In genomic region chr11:118507904-118508303, GRCm38 (mm10) we compare ENCODE assay signal across 8 mouse cellular contexts. TPM values are rescaled to one million over a fixed set of nuclear protein-coding genes. Genes with fewer than 3 reads are reported as not detected.
DNase-seq lines count a peak whose midpoint lies in the region; ATAC-seq and TF ChIP-seq lines count a peak whose summit lies in the region.

No protein-coding gene starts in this region.

- no peak for TF ChIP-seq POLR2A in kidney, adult 2 months (IDR thresholded peaks at IDR 0.05; ENCODE audit: low read depth, low read length)

- H3K4me2 ChIP-seq in intestine, embryonic 14.5 days (ENCODE audit: low read length), result no peak overlapping the region
- no peak overlapping the region for H3K4me2 ChIP-seq in intestine, embryonic 16.5 days (ENCODE audit: low read depth, low read length)
- no peak overlapping the region for H3K4me2 ChIP-seq in neural tube, embryonic 11.5 days (ENCODE audit: low read depth)

- H3K4me3 ChIP-seq in intestine, embryonic 14.5 days (ENCODE audit: low read depth, low read length), result no peak overlapping the region
- no peak overlapping the region for H3K4me3 ChIP-seq in intestine, embryonic 16.5 days (ENCODE audit: low read length)
- H3K4me3 ChIP-seq in kidney, adult 2 months (ENCODE audit: insufficient read depth, low read depth, low read length), result no peak overlapping the region
- no peak overlapping the region for H3K4me3 ChIP-seq in limb, embryonic 10.5 days
- H3K4me3 ChIP-seq in neural tube, embryonic 11.5 days (ENCODE audit: low read depth, low read length), result no peak overlapping the region

- H3K4me1 ChIP-seq in intestine, embryonic 14.5 days (replicated peaks; ENCODE audit: control insufficient read depth, insufficient read depth, low read length), result peaks cover 16% of the 10 kb centered on the region
- 0 out of 2 replicates have a peak, but pooled peaks cover 3% of the 10 kb centered on the region for H3K4me1 ChIP-seq in intestine, embryonic 16.5 days (ENCODE audit: control insufficient read depth, insufficient read depth, low read length)
- H3K4me1 ChIP-seq in kidney, adult 2 months (ENCODE audit: control insufficient read depth, insufficient read depth, low read length), result peaks cover 3% of the 10 kb centered on the region; the same call in 1 of the 2 replicates
- peaks cover 31% of the 10 kb centered on the region for H3K4me1 ChIP-seq in limb, embryonic 10.5 days
- no peaks in the 10 kb centered on the region; the same call in 1 of the 2 replicates for H3K4me1 ChIP-seq in neural tube, embryonic 11.5 days (ENCODE audit: control insufficient read depth, insufficient read depth, low read length)

- H3K9ac ChIP-seq in intestine, embryonic 14.5 days (ENCODE audit: low read length), result no peak overlapping the region
- no peak overlapping the region for H3K9ac ChIP-seq in intestine, embryonic 16.5 days (ENCODE audit: low read depth, low read length)
- no peak overlapping the region for H3K9ac ChIP-seq in neural tube, embryonic 11.5 days (ENCODE audit: low read length)

- peak; percentile 87 for DNase-seq in intestine, embryonic 14.5 days (ENCODE audit: low spot score)
- peak; percentile 70 for DNase-seq in forelimb bud, embryonic 11.5 days (ENCODE audit: low read depth, low spot score)
- DNase-seq in kidney, adult 2 months, result peak; percentile 76
- DNase-seq in limb, embryonic 10.5 days (ENCODE audit: low spot score), result peak; percentile 80
- DNase-seq in neural tube, embryonic 11.5 days (ENCODE audit: low spot score), result peak; percentile 81
- peak; percentile 26 to 38 for DNase-seq in thymus, adult 18-20 months

- ATAC-seq in intestine, embryonic 14.5 days (replicated peaks; ENCODE audit: low FRiP score, low TSS enrichment, low read depth), result 0 out of 2 replicates have a peak, but pooled peaks have one; percentile 45
- ATAC-seq in intestine, embryonic 16.5 days, result no peak
- 0 out of 2 replicates have a peak, but pooled peaks have one; percentile 21 for ATAC-seq in cerebellum, adult (ENCODE audit: insufficient number of reproducible peaks, low FRiP score, low TSS enrichment)
- ATAC-seq in neural tube, embryonic 11.5 days (ENCODE audit: insufficient read depth, low FRiP score, low TSS enrichment), result no peak

- H3K27ac ChIP-seq in intestine, embryonic 14.5 days (ENCODE audit: low read depth), result no peak overlapping the region
- H3K27ac ChIP-seq in intestine, embryonic 16.5 days (ENCODE audit: low read length), result no peak overlapping the region
- H3K27ac ChIP-seq in kidney, adult 2 months (ENCODE audit: insufficient read depth, low read depth, low read length), result no peak overlapping the region
- H3K27ac ChIP-seq in limb, embryonic 10.5 days, result no peak overlapping the region
- H3K27ac ChIP-seq in neural tube, embryonic 11.5 days (ENCODE audit: low read depth, low read length), result no peak overlapping the region

- peaks cover 20% of the 10 kb centered on the region for H3K27me3 ChIP-seq in intestine, embryonic 14.5 days (replicated peaks; ENCODE audit: control insufficient read depth, insufficient read depth, low read length)
- peaks cover 23% of the 10 kb centered on the region for H3K27me3 ChIP-seq in intestine, embryonic 16.5 days (replicated peaks; ENCODE audit: control insufficient read depth, insufficient read depth, low read length)
- no peaks in the 10 kb centered on the region for H3K27me3 ChIP-seq in kidney, adult 2 months (replicated peaks; ENCODE audit: control insufficient read depth, insufficient read depth, low read length)
- peaks cover 71% of the 10 kb centered on the region for H3K27me3 ChIP-seq in limb, embryonic 10.5 days (ENCODE audit: low read depth, poor library complexity, severe bottlenecking)
- H3K27me3 ChIP-seq in neural tube, embryonic 11.5 days (ENCODE audit: control insufficient read depth, insufficient read depth, low read length), result peaks cover 11% of the 10 kb centered on the region; the same call in 1 of the 2 replicates

- no peaks in the 10 kb centered on the region for H3K36me3 ChIP-seq in intestine, embryonic 14.5 days (ENCODE audit: control insufficient read depth, insufficient read depth, low read length)
- H3K36me3 ChIP-seq in intestine, embryonic 16.5 days (ENCODE audit: control insufficient read depth, insufficient read depth, low read length), result no peaks in the 10 kb centered on the region
- H3K36me3 ChIP-seq in kidney, adult 2 months (ENCODE audit: control insufficient read depth, insufficient read depth, low read length), result no peaks in the 10 kb centered on the region
- no peaks in the 10 kb centered on the region for H3K36me3 ChIP-seq in limb, embryonic 10.5 days
- no peaks in the 10 kb centered on the region for H3K36me3 ChIP-seq in neural tube, embryonic 11.5 days (ENCODE audit: control insufficient read depth, insufficient read depth, low read length)

- peak; percentile 93 for TF ChIP-seq CTCF in kidney, adult 2 months (conservative IDR thresholded peaks at IDR 0.05; ENCODE audit: insufficient read depth, insufficient read length, low read depth, low read length)

- H3K9me3 ChIP-seq in intestine, embryonic 14.5 days (ENCODE audit: control insufficient read depth, low read length), result no peaks in the 10 kb centered on the region
- no peaks in the 10 kb centered on the region for H3K9me3 ChIP-seq in intestine, embryonic 16.5 days (ENCODE audit: control insufficient read depth, low read length)
- H3K9me3 ChIP-seq in limb, embryonic 10.5 days (replicated peaks), result no peaks in the 10 kb centered on the region
- H3K9me3 ChIP-seq in neural tube, embryonic 11.5 days (ENCODE audit: control insufficient read depth, low read length), result no peaks in the 10 kb centered on the region

- WGBS in intestine, embryonic 14.5 days, result 34% methylated on average over 5 of the region's 5 CpGs
- 31% methylated on average over 5 of the region's 5 CpGs for WGBS in intestine, embryonic 16.5 days
- 19% methylated on average over 5 of the region's 5 CpGs for WGBS in kidney, adult 2 months
- WGBS in limb, embryonic 10.5 days, result 42% methylated on average over 5 of the region's 5 CpGs
- WGBS in neural tube, embryonic 11.5 days, result 46% methylated on average over 5 of the region's 5 CpGs

RNA-seq across cellular contexts. Expression of gene Engase, which starts 31.3 kb away (rescaled TPM):
- 7.2 and 11.9 TPM in 2 replicates for polyA plus RNA-seq in intestine, embryonic 14.5 days (2014; fragmentation: Nextera tagmentation; extraction: Ambion mirVana)
- 13.5 and 17.8 TPM in 2 replicates for polyA plus RNA-seq in intestine, embryonic 16.5 days (2015; fragmentation: Nextera tagmentation; extraction: Ambion mirVana)
- 10.5 and 12.3 TPM in 2 replicates for polyA plus RNA-seq in kidney, adult 2 months (2012; rRNA removed)
- 7.1 and 8.8 TPM in 2 replicates for polyA plus RNA-seq in limb, embryonic 10.5 days (2016; fragmentation: Nextera tagmentation; extraction: Ambion mirVana)
- 6.9 and 7.0 TPM in 2 replicates for polyA plus RNA-seq in neural tube, embryonic 11.5 days (2014; fragmentation: Nextera tagmentation; extraction: Ambion mirVana)

Comparison
In these comparisons a context has a peak if more than half of its experiments do, and no peak if none do; other contexts are left out.
1. ATAC-seq: peak in intestine, embryonic 14.5 days (single experiment) and cerebellum, adult (single experiment); none in intestine, embryonic 16.5 days (single experiment) and neural tube, embryonic 11.5 days (single experiment).
2. DNase-seq: peak in every context shown above with its lines; median percentile 87 in intestine, embryonic 14.5 days; 81 in neural tube, embryonic 11.5 days; 80 in limb, embryonic 10.5 days; 76 in kidney, adult 2 months; 70 in forelimb bud, embryonic 11.5 days; 32 in thymus, adult 18-20 months.